Mouse (Mus musculus) heart, adult 9 months (tissue): ENCODE measurements around the gene Gsn.

ENCODE experiments used
- DNase-seq, 2 experiments: peaks; one replicate each; pipeline ENCODE4 v3.0.0; 2022; ENCODE audit warnings: low spot score in 2 of 2

Gene Gsn

DNA sequence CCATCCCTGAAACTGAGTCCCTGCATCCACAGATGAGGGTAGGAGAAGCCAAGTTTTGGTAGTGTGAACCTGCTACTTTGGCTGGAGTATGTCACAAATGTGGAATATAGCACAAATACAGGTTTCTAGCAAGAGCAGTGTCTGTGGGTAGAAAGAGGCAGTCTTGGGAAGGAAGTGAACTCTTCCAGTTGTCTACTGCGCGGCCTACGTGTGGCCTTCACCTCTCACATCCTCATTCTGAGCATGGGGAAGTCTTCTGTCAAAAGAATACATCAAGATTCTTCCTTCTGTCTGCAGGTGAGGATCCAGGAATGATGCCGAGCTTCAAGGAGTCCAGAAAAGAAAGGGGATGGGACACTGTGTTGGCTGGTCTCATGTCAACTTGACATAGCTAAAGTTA is 2.4 kb upstream of the Gsn start:
- DNase-seq: no peak

DNA sequence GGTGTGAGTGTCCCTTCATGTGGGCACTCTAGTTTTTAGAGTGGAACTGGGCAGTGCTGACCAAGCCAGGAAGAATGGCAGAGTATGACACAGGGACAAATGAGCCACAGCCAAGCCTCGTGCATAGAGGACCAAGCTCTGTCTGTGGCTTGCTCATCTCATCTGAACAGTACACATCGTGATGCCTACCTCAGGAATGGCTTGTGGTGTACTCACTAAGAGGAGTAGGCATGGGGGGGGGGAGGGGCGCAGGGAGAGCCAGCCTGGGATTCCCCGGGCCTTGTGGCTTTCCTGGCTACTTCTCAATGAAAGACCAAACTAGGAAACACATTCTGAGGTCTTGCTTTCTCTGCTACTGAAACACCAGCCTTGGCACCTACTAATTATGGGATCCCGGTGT is 1.2 kb upstream of the Gsn start:
- no peak for DNase-seq

DNA sequence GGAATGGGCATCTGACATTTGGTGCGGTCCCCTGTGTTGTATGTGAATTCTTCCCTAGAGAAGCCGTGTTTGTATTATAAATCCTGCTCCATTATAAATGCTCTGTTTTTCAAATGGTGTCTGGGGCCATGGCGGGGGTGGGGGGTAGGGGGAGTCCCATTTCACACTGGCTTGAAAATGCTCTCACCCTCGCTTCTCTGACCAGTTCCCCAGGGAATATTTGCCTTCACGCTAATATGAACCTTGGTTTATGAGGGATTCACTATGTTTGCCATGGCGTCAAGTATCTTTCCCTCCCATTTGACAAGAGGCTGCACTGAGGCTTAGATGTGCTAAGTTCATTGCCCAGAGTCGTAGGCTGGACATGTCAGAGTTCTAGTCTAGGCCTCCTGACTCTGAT is 718 bp upstream of the Gsn start:
- DNase-seq: no peak

DNA sequence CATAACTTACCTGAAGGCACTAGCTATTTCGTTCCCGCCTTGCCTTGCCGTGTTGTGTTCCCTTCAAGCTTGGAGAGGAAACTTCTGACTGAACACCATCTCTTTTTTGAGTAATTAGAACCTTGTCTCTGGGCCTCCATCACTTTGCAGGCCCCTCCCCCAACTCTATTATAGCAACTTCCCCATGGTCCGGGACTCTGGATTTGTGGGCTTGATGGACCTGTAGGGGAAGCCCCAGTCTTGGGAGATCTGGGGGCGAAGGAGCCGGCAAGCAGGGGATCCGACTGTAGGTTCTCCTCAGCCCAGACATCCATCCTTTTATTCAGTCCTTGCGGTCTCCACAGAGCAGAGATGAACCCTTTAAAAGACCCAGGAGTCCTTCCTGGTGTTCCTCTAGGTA is 752 bp downstream of the Gsn start:
- DNase-seq: no peak

DNA sequence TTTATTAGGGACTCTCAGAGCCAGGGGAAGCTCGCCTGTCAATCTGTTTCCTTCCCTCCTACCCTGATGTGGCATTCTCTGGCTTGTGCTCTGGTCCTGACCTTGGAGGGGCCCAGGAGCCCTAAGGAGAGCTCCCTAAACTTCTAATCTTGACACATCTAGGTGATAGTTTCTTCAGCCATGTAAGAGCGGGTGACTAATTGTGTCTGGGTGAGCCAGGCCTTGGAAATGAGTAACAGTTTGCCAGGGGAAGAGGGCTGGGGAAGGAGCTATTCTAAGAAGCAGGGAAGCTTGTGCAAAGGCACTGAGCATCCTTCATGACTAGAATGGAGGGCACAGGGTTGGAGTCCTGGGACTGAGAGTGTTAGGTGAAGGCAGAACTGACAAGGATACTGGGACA is 1.7 kb downstream of the Gsn start:
- DNase-seq: no peak

DNA sequence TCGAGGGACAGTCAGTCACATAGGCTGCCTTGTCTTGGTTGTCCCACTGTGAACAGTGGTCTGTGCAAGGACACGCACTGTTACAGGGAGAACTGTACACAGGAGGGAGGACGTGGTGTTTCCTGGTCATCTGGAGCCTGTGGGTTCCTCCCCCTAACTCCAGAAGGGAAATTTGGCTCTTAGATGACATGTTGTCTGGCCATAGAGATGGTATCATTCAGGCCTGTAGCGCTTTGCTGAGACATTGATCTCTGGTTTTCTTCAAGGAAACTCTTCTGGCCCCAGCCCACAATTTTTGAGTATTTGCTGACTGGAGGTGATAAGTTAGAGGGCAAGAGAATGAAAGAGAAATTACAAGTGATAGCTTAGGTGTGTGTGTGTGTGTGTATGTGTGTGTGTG is 2.4 kb downstream of the Gsn start:
- DNase-seq: no peak

DNA sequence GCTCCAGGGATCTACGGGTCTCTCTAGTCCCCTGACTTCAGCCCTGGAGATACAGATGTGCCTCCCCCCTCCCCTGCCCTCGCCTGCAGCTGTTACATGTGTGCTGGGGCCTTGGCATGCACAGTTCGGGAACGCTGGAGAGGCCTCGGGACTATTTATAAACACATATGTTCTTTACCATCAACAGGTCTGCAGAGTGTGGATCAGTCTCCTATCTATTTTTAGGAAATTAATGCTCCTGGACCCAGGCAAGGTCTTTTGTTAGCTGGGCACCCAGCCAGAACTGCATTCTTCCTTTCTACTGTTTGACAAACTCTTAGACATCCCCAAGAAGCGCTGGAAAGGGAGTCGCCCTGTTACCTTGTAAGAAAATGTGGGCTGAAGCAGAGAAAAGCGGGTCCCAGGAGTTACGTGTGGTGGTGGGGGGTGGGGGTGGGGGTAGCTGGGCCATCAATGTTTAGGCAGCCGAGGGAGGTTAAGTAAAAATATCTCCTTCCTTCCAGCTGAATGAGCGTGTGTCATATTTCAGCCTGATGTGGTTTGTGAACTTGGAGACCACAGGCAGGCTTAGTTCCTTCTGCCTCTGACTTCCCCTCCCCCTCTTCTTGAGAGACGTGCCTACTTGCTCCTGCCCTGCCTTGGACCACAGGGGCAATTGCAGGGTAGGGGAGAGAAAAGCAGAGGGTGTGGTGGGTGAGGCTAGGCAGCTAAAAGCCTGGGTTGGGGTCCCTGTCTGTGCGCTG is 3.3 kb downstream of the Gsn start:
- DNase-seq: no peak

DNA sequence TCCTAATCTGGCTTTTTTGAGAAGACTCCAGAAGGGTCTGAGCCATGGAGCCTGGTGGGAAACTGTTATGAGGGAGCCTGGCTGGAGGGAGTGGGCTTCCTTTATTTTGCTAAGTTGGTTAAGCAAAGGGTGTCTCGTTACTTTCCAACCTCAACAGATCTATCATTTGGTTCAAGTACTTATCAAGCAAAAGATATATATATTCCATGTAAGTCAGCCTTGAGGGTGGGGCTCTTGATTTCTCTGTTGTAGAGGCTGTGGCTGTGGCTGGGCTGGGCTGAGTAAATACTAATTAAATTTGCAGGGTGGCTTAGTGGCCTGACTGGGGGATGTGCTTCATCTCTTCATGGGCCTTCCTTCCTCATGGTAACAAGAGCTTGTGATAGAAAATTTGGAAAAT is 4.1 kb downstream of the Gsn start:
- no peak for DNase-seq

DNA sequence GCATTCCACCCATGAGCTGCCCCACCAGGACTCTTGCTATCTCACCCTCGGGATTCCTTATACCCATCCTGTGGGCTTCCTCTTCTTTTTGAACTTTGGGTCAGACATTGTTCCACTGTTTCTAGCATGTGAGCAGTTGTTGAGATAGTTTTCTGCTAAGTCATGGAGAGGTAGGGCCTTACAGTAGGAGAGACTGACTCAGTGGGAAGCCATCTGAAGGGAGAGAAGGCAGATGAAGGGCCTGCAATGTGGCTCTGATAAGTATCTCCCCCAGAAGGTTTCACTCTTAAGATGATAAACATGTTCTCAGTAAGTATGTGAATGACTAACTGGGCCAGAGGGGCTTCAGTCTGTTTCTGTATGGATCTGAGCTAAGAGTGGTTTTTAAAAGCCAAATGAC is 7.9 kb downstream of the Gsn start:
- DNase-seq: no peak

DNA sequence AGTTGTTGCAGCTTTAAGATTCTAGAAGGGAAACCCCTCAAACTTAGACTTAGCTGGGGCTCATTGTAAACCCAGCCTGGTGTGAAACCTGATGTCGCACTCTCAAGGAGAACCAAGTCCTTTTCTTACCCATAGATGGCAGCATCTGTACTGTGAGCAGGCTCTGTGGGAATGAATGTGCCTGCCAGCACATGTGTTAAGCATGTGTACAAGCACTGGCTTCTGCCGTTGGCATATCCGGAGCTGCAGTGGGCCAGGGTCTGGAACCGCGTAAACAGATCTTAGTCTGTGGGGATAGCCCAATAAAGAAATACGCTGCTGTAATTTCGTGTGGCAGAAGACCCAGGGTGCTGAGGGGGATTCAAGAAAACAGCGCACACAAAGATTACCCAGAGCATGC is 9.1 kb downstream of the Gsn start:
- peak; percentile 67 to 80 for DNase-seq

DNA sequence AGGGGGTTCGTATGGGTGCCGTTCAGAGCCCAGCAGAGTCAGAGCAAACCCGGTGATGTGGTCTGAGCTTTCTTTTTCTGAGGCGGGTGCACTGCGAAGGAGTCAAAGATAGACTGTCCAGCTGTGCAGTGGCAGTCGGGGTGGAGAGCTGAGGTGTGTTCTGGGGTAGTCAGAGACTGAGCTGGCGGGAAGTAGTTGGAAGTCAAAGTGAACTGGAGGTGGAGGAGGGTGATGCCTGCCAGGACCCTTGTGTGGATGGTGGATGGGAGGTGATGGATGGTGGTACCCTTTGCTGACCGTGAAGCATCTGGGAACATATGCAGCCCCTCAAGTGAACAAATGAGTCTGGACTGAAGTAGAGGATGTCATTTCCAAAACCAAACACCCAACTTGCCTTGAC is 9.6 kb downstream of the Gsn start:
- no peak for DNase-seq

DNA sequence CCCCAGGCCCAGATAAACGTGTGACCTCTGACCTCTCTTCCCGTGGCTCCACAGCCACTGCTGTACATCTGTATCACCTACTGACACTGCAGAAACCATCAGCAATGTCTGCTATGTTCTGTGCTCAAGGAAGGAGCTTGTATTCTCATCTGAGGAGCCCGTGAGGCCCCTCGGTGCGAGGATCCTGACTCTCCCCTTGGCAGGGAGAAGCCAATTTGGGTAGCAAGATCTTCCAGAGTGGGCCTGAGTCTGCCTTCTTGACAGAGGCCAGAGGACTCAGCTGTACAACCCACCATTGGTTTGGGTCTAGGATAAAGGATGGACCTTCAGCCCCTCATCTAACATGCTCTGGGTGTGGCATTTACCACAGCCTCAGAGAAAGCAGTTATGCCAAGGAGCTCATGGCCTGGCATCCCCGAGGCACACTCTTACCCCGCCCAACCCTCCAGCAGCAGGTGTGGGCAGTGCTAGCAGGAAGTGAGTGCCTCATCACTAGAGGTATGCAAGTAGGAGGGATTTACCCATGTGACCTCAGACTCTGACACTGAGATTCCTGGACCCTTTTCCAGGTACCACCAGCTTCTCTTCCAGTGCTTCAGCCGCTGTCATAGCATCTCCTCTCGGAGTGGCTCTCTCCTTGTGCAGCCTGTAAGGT is 10.2 kb downstream of the Gsn start:
- no peak for DNase-seq

DNA sequence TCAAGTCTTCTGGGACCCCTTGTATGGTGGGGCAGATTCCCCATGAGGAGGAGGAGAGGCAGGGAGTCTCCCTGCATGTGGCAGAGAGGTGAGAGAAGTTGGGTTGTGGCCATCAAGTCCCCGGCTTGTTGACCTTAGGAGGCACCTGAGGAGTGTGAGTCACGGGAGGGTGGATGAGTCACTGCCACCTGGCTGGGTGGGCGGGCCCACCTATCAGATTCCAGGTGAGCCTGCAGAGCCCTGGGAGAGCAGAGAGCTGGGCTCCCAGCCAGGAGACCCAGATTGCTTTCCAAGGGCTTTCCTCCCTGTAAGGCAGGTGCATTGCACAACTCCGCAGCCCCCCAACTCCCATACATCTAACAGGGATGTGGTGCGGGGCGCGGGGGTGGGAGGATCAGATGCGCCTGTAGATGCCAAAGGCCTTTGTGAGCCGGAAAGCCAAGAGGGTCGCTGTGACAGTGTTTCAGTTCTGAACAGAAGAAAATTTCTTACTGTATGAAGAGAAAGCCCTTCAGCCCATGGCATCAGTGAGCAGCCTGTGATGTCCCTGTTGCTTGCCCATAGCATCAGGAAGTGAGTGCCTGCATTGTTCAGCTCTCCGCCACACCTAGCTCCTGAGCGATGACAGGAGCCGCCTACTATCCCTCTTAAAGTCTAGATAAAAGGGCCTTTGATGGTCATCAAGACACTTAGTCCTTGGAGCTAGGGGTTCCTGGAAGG is 11.1 kb downstream of the Gsn start:
- DNase-seq: no peak

DNA sequence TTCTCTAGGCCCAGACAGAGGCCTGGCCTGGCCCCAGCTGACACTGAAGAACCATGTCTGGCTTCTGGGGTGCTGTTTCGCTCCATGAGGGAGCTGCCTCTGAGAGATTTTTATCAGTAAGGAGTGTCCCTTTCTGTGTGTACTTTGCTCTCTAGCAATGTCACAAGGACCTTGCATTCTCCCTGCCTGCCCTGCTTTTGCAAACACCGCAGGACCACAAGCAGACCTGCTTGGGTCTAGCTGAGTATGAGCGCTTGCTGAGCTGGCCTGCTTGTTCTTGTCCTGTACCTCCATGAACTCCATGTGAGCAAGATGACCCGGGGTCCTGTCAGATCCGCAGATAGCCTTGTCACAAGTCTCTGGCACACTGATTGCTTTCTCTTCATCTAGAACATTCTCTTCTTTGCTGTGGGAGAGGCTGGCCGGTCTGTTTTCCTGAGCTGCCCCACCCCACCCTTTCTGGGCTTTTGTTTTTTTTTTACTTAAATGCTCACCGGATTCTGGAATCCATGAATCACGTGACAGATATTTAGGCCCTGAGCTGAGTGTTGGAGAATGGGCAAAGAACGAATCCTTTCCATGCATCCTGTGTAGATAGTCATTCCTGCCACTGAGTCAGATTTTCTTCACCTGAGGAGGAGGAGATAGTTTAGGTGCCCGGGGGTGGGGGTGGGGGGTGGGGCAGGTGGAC is 11.8 kb downstream of the Gsn start:
- DNase-seq: no peak

DNA sequence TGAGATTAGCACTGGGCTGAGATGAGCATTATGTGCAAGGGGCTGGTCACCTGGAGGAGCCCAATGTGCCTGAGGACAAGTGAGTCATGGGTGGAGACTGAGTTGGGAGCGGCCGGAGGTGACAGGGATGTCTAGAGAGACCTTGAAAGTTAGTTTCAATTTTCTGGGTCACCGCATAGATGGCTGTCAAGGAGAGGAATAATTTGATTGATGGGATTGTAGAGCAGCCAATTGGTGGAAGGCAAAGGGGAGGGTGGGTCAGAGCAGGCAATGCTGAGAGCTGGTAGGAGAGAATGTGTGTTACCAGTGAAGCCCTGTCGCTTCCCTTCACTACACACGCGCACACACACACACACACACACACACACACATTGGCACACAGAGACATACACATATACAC is 13.0 kb downstream of the Gsn start:
- no peak for DNase-seq

DNA sequence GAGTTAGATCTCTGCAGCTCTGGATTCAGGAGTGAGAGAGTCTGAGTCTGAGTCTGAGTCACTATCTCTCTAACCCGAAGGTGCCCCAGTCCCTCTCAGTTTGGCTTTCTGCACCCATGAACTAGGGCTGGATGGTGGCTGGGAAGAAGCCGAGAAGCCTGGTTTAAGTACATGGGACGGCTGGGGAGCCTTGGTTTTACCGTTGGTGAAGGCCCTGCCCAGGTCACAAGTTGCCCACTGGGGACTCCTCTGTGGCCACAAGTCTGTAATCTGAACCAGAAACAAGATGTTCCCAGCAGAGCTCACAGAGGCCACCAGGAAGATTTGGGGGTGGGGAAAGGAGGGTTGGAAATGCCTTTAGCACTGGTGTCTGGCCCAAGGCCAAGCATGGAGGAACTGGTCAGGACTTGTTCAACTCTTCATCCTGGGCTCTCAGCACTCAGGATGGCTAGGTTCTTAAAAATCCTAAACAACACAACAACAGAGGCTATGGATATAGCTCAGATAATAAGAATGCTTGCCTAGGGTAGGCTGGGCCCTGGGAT is 13.6 kb downstream of the Gsn start:
- DNase-seq: no peak

DNA sequence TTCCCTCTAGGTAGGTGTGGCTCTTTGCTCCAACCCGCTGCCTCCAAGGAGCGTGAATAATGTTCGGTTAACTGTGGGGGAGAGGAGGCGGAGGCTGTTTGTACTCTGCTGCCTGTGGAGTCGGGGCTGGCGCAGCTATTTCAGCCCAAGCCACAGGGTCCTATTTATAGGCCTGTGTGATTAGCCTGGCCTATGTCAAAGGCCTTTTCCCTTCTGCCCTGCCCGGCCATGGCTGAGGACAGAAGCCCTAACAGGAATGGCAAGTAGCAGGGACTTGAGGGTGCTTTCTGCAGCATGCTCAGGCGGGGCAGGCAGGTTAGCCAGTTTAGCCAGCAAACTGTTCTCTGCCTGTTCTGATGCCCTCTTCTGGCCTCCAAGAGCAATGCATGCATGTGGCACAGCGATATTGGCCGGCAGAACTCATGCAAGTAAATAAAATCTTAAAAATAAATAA is 14.4 kb downstream of the Gsn start:
- DNase-seq: peak; percentile 66

DNA sequence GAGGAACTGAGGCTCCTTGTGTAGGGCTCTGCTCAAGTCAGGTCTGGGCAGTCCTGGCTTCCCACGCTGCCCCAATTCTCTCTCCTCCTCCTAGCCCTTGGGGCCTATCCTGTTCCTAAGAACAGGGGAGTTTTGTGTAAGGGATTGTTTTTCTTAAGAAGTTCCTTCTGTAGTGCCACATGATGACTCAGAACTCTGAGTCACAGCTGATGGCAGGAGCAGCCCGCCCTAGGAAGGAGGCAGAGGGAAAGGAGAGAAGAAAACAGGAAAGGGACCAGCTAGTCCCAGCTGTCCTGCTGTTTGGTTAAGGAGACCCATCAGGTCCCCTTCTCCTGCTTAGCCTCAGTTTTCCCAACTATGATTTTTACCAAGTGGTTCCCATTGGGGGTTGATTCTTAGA is 15.6 kb downstream of the Gsn start:
- peak; percentile 75 to 83 for DNase-seq

DNA sequence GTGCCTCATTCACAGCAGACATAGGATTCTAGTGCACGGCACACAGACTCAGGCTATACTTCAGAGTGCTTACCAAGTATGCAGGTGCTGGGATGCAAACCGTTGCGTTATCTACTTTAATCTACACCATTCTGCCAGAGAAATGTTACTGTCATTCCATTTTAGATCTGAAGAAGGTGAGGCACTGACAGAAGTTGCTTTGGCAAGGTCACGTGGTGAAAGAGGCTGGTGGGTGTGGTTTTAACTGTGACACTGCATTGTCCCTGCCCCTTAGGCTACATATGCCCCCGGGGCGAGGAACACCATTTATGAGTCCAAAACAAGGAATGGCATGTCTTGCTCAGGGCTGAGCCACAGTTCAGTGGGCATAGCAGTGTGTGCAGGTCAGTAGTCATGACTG is 16.7 kb downstream of the Gsn start:
- no peak for DNase-seq

DNA sequence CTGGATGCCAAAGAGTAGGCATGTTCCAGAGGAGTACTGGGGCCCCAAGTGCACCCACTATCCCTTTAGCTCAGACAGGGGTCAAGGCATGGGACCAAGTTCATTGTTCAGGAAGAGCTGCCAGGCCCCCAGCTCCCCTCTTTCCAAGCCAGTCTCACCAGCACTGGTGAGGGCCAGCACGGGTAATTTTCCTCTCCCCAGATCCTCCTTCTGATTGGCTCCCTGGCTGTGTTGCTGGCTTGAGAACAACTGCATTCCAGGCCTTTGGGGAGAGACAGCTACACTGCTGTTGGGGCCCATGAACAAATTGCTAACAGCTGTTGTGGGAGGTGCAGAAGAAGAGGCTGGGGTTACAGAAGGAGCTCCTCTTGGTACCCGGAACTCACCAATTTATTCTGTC is 17.4 kb downstream of the Gsn start:
- DNase-seq: peak; percentile 81 to 83

DNA sequence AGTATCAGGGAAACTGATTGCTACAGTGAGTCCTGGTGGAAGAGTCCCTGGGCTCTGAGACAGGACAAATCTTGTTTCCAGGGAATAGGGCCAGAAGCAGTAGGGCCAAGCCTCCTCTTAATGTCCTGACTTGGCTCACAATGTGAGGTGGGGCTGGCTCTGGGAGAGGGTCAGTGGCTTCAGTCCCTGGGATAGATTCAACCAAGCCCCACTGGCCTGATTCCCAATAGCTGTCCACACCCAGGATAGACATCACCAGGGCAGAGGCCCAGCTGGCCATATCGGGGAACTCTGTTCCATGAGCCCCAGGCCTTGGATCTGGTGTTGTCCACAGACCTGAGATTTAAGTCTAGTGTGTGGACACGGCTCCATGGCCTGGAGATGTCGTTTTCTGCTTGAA is 21.5 kb downstream of the Gsn start:
- DNase-seq: peak; percentile 93 to 94
